Mouse (Mus musculus) T-helper 17 cell (primary cell): Measurements from ENCODE around the gene Gm7030.

Experiments used
- in situ Hi-C, 2 experiments: fragments of 300-600 bp; cut with MboI, MseI; formaldehyde crosslinking; loops; 1 replicate in 1 of 2; 2 replicates in 1 of 2; pipeline ENCODE4 v1.15.1; 2025; ENCODE audit warnings: high pct_unique_total_duplicates in 2 of 2

The Gm7030 gene

GRCm38 (mm10) chr17:36083266-36083869 is 45.9 kb downstream of the Gm7030 start:
- in situ Hi-C loops = loop anchor here in 1 of 2 experiments (5.0 kb wide), 2 partner anchors 86 to 114 kb away; no protein-coding TSS in a partner anchor

- in situ Hi-C loops = loop anchor here in 1 of 2 experiments (5.0 kb wide), 2 partner anchors 85 to 115 kb away; no protein-coding TSS in a partner anchor
Measured at GRCm38 (mm10) chr17:36082519-36083232, 46.5 kb downstream of the Gm7030 start.

- in situ Hi-C loops = loop anchor here in 1 of 2 experiments (5.0 kb wide), 2 partner anchors 85 to 115 kb away; no protein-coding TSS in a partner anchor
Measured at GRCm38 (mm10) chr17:36081901-36082300, 47.3 kb downstream of the Gm7030 start.

GRCm38 (mm10) chr17:36060829-36061228 is 68.4 kb downstream of the Gm7030 start:
- in situ Hi-C loops = loop anchor here in 1 of 2 experiments (10.0 kb wide), 1 partner anchor 126 kb away; no protein-coding TSS in a partner anchor
